Mouse (Mus musculus) liver, adult 10 weeks (tissue): Measurements from ENCODE around the gene Edar. TPM values are rescaled to one million over a fixed set of nuclear protein-coding genes. Genes with fewer than 3 reads are reported as not detected.

ENCODE experiments used
- polyA plus RNA-seq: library from polyadenylated mRNA; stranded (reverse); fragments of 350-450 nt; fragmentation: Illumina TruSeq; extraction: RNeasy Lipid Tissue Mini Kit (QIAGEN cat#74804); gene quantifications from one replicate; pipeline ENCODE4 v1.2.3, GENCODE M21; 2014; ENCODE audit warnings: low read depth, low replicate concordance

Gene Edar
- not detected for polyA plus RNA-seq

GRCm38 (mm10) chr10:58675533-58675932 lies at the start of gene Edar:
Edar (minus strand) TSS chr10:58675654.

GRCm38 (mm10) chr10:58718110-58718509 lies 42.7 kb upstream of the Edar start, which contains the start of gene Gm17542:
Gm17542 (minus strand) TSS chr10:58718210.

Other genes with a start within 250 kb of the Edar start
- gene Ranbp2, start 228.7 kb downstream of the Edar start, polyA plus RNA-seq, result 51.1 TPM
- 6.2 TPM for gene Ccdc138, start 177.7 kb downstream of the Edar start, polyA plus RNA-seq
- not detected for gene Gm17542, start 42.6 kb upstream of the Edar start, polyA plus RNA-seq
- not detected for gene Sh3rf3, start 137.7 kb upstream of the Edar start, polyA plus RNA-seq